Mouse (Mus musculus): ENCODE measurements around the gene Gm9747.

Gene Gm9747

GRCm38 (mm10) chr1:82257457-82257856 lies 24.5 kb downstream of the Gm9747 start:
- CTCF ChIA-PET = no interaction called here

- CTCF ChIA-PET = no interaction called here
Measured at GRCm38 (mm10) chr1:82258331-82258730, 25.4 kb downstream of the Gm9747 start.

DNA sequence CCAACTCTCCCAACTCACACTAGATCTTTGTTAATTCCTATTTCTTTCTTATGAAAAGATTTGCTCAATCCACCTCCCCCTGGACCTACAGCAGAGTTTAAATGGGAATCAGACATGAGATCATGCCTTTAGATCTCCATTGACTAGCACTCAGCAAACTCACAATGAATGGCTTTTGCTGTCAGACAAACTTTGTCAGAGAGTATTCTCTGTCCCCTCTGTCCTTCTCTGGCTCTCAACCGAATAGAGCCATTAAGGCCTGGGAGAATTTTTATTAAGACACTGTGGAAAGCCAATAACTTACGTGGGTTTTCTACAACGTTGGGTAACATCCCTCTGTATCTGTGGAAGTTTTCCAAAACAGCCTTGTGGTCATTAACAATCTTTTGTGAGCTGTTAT lies 27.1 kb downstream of the Gm9747 start:
- CTCF ChIA-PET = no interaction called here

GRCm38 (mm10) chr1:82261053-82261618 lies 28.2 kb downstream of the Gm9747 start:
- CTCF ChIA-PET = no interaction called here

DNA sequence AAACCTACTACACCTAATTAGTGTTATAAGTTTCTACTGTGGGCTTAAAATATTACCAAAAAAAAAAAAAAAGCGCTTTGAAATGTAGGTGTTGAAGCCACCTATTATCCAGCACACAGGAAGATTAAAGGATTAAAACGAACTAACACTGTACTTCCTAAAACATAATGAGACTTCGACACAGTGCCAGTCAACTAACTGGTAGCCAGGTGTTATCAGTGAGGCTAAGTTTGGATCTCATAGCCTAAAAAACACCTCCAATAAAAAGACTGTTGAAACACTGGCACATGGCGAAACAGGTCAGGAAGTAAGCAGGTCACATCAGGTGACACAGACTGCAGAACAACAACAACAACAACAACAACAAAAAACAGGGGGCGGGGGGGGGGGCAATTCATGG lies 28.7 kb downstream of the Gm9747 start:
- CTCF ChIA-PET = interaction anchor here (0.6 kb wide), 1 partner anchor 10 kb away, joined by 3 read pairs; no protein-coding TSS in a partner anchor

DNA sequence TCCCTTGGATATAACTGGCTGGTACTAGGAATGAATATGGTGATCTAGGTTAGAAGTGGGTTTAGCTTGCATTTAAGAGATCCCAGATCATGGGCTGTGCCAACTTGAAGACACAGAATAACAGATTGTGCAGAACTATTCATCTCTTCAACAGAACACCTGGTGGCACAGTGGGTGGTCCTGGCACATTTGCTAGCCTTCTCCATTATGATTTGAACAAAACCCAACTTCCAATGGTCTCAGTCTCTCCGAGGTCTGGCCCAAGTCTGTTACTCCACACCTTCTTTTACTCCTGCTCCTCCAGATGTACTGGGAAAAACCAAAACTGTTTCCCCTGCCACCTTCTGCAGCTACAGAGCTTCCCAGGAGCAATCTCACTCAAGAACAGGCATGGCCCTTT lies 29.4 kb downstream of the Gm9747 start:
- CTCF ChIA-PET = interaction anchor here (0.6 kb wide), 1 partner anchor 9 kb away, joined by 3 read pairs; no protein-coding TSS in a partner anchor

DNA sequence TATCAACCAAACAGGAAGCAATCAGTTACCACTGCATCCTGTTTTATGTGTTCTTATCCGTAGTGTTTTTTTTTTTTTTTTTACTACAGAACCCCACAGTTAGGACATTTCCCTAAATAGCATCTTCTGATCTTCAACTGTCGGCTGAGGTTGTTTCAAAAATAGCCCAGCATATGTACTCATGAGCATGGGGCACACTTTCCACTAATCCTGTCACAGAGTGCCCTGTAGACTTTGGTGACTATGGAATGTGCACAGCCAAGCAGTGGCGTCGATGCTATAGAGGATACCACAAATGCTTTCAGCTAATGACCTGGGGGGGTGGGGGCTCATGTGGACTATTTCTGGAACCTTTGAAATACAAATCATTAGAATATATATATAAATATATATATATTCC lies 34.6 kb downstream of the Gm9747 start:
- CTCF ChIA-PET = no interaction called here

GRCm38 (mm10) chr1:82272231-82272630 lies 39.3 kb downstream of the Gm9747 start:
- CTCF ChIA-PET = no interaction called here

GRCm38 (mm10) chr1:82273529-82273928 lies 40.6 kb downstream of the Gm9747 start:
- CTCF ChIA-PET = interaction anchor here (0.6 kb wide), 1 partner anchor 955 kb away, joined by 3 read pairs; no protein-coding TSS in a partner anchor

GRCm38 (mm10) chr1:82274361-82274760 lies 41.4 kb downstream of the Gm9747 start:
- CTCF ChIA-PET = interaction anchor here (0.7 kb wide), 1 partner anchor 20 kb away, joined by 4 read pairs; no protein-coding TSS in a partner anchor

- CTCF ChIA-PET = no interaction called here
Measured at GRCm38 (mm10) chr1:82279768-82280167, 46.9 kb downstream of the Gm9747 start.

DNA sequence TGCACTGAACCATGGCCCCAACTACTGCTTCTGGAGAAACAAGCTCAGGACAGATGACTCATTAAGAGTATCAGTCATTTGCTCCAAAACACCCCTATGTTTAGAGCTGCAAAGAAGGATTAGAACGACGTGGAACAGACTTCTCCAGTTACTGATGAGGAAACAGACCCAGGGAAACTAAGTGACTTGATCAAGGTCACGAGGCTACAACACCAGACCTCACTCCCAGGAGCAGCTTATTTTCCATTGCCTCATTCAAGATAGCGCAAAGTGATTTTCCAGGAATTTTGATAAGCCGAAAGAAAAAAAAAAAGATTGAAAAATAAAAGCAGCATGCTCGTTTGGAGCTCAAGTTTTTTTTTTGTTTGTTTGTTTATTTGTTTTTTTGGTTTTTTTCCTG lies 48.9 kb downstream of the Gm9747 start:
- CTCF ChIA-PET = no interaction called here

DNA sequence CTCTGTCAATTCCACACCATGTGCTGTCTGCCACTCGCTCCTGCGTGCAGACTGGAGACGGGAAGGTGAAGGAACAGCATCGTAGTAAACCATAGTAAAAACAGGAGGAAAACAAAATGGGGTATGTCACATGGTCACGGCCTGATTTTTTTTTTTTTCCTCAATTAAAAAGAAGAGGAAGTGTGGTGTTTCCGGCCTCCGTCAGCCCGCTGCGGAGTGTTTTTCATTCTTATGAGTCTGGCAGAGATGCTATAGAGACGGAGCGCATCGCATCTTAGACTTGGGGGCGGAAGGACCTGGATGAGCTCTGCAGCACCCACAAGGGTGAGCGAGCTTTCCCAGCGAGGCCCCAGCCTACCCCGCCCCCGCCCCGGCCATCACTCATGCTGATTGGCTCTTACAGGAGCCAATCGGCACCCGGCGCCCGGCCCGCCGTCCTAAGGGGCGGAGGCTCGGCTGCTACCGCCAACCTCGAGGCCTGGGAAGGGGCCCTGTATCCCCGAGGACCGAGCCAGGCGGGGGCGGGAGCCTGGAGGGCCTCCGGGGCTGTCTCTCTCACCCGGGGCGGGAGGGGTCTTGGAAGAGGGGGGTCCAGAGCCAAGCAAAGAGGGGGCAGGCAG lies 50.2 kb downstream of the Gm9747 start:
- CTCF ChIA-PET = no interaction called here

- CTCF ChIA-PET = no interaction called here
Measured at GRCm38 (mm10) chr1:82283901-82284301, 51.0 kb downstream of the Gm9747 start.

GRCm38 (mm10) chr1:82284403-82284802 lies 51.5 kb downstream of the Gm9747 start:
- CTCF ChIA-PET = no interaction called here
